Mouse (Mus musculus): Measurements from ENCODE around the gene Gm6812. TPM values are rescaled to one million over a fixed set of nuclear protein-coding genes. Genes with fewer than 3 reads are reported as not detected.
"Not testable (repeated sequence)": the region's sequence is repeated elsewhere in the genome, so short reads cannot be mapped to it uniquely, and the experiment has no call there.

The Gm6812 gene
- not detected in 2 replicates for polyA plus RNA-seq (2015; fragmentation: Nextera tagmentation; extraction: Ambion mirVana)

GRCm38 (mm10) chrX:68892953-68893352 lies at the start of gene Gm6812:
Gm6812 (minus strand) TSS chrX:68893053.
- H3K9me3 ChIP-seq; ATAC-seq; H3K9ac ChIP-seq; H3K27ac ChIP-seq; H3K27me3 ChIP-seq (replicated peaks); H3K4me1 ChIP-seq (replicated peaks); H3K36me3 ChIP-seq; H3K4me2 ChIP-seq (replicated peaks); H3K4me3 ChIP-seq (replicated peaks): not testable (repeated sequence)
- WGBS, result 68% methylated on average over 5 of the region's 5 CpGs

GRCm38 (mm10) chrX:68865145-68865544 lies 27.7 kb downstream of the Gm6812 start:
- no peak for ATAC-seq
- H3K4me3 ChIP-seq (replicated peaks), result no peak overlapping the region
- no peaks in the 10 kb centered on the region for H3K36me3 ChIP-seq
- no peak overlapping the region for H3K9ac ChIP-seq
- H3K4me1 ChIP-seq (replicated peaks), result no peaks in the 10 kb centered on the region
- H3K27me3 ChIP-seq (replicated peaks), result no peaks in the 10 kb centered on the region
- no peak overlapping the region for H3K4me2 ChIP-seq (replicated peaks)
- WGBS, result 34% methylated on average over 2 of the region's 2 CpGs
- no peak overlapping the region for H3K27ac ChIP-seq
- no peaks in the 10 kb centered on the region for H3K9me3 ChIP-seq

Other genes with a start within 250 kb of the Gm6812 start
- 47.1 and 54.2 TPM in 2 replicates for gene Fmr1, start 214.5 kb downstream of the Gm6812 start, polyA plus RNA-seq (2015; fragmentation: Nextera tagmentation; extraction: Ambion mirVana)
- gene Fmr1nb, start 131.2 kb downstream of the Gm6812 start, polyA plus RNA-seq (2015; fragmentation: Nextera tagmentation; extraction: Ambion mirVana), result 0.28 and 0.52 TPM in 2 replicates
- 2.4 and 3.9 TPM in 2 replicates for gene Gm14698, start 72.0 kb downstream of the Gm6812 start, polyA plus RNA-seq (2015; fragmentation: Nextera tagmentation; extraction: Ambion mirVana)

Measured in intestine, embryonic 15.5 days (tissue).